Mouse (Mus musculus) c-Kit-positive CD71-positive TER-119-positive erythroid progenitor cells, embryonic 14.5 days (primary cell): ENCODE results near the gene Eefsec.

Experiments
- DNase-seq: peaks from one replicate; pipeline ENCODE4 v3.0.0-alpha.2; 2013; ENCODE audit warnings: low spot score

The Eefsec gene

GRCm38 (mm10) chr6:88260645-88261044, 185.7 kb downstream of the Eefsec start:
- DNase-seq: no peak

DNA sequence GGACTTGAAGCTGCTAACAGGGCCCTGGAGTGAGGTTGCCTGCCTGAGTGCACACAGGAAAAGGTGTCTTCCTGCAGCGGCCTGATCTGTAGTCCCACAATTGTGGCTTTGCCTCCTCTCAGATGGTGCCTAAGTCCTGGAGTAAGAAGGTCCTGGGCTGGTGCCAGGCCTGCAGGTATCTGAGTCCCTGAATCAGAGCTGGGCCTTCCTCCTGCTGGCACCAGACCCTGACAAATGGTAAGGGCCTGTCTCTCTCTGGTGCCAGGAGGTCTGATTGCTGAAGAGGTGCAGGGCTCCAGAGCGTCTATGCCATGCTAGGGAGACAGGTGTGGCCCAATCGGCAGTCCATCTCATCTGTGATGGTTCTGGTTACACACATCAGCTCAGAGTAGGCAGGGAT, 186.7 kb downstream of the Eefsec start:
- no peak for DNase-seq

DNA sequence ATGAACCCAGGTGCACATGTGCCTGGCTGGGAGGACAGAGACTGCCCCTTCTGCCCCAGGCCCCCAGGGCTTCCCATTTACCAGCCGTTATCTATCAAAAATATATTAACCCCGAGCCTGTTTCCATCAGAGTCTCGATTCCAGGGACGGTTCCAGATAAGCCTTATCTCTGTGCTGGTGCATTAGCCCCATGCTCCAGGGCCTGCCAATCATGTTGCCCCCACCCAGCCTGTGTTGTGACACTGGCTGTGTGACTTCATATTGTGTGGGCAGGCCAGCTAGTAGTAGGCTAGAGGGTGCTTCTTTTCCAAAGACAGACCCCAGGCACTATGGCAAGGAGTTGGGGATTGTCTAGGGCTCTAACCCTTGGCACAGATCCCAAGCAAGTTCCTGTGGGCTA, 190.9 kb downstream of the Eefsec start:
- peak; percentile 38 for DNase-seq

DNA sequence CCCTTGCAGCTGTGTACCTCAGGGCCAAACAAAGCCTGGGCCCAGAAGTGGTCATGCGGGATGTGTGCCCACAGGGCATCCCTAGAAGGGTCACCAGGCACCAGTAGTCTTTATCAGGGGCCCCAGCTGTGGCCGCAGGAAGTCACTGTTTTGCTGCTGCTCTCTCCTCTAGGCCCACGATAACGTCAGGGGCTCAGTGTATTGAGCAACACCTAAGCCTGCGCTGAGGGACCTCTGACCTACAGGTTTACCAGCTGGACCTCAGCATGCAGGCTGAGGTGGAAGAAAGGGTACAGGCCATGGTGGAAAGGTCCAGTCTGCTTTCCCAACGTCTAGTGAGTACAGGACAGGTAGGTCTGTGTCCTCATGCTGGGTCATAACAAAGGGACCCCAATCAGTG, 192.3 kb downstream of the Eefsec start:
- no peak for DNase-seq

DNA sequence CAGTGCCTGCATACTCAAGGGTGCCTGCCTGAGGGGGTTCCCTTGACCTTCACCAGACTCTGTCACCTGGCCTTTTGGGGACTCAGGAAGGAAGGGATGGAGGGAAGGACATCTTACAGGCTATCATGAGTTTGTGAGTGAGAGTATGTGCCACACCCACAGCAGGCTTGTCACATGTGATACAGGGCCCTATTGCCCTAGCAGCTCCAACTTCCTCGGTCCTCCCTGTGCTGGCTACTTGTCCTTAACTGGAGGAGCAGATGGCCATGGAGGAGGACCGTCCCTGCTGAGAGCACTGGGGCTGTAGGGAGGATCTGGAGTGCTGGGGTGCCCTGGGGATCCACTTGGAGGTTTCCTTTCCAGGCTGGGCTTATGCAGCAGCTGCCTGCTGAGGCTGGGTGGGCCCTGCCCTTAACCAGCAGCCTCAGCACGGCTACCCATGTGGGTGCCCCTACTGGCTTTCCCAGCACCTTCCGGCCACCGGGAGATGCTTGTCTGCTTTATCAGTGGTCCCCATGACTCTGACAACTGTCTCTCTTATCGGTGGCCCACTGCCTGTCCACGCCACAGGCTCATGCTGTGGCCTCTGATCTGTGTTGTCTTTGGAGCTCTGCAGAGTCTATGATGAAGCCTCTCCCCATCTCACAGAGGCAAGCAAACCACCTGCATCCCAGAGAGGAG, 194.4 kb downstream of the Eefsec start:
- peak; percentile 34 for DNase-seq

DNA sequence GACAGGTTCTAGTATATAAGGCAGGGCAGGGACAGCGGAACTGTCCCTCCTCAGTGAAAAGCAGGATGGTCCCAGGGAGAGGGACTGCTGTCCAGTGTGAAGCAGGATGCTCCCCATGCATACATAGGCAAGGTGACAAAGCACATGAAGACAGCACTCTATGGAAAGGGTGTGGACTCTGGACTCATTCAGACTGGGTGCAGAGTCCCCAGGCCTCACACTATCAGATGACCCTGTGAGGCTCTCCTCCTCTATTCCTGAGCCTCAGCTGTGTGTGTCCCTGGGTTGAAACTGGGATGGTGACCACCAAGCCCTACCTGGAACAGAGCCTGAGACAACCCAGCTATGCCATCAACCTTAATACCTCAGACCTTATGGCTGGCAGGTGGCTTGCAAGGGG, 194.9 kb downstream of the Eefsec start:
- DNase-seq: no peak

- no peak for DNase-seq
Observed at GRCm38 (mm10) chr6:88249231-88249630, 197.1 kb downstream of the Eefsec start.

GRCm38 (mm10) chr6:88242604-88243003, 203.7 kb downstream of the Eefsec start:
- peak; percentile 39 for DNase-seq

GRCm38 (mm10) chr6:88236513-88236912, 209.8 kb downstream of the Eefsec start:
- DNase-seq: no peak

GRCm38 (mm10) chr6:88235983-88236382, 210.4 kb downstream of the Eefsec start:
- no peak for DNase-seq

DNA sequence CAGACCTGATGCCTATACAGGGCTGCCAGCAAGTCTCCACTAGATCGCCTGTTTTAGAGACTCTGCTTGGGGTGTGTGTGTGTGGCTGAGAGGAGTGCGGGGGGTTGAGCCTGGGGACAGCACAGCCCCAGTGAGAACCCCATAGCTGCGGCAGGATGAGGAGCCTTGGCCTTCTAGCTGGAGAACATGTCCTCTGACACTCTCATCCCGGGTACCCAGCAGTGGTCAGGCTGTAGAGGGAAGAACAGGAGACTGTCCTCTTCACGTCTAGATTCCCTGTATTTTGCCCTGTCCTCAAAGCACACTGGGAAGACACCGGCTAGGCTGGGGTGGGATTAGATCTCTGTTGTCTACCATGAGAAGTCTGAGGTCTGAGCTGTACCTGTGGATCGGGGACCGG, 210.9 kb downstream of the Eefsec start:
- DNase-seq: no peak

GRCm38 (mm10) chr6:88233996-88234395, 212.3 kb downstream of the Eefsec start:
- DNase-seq: no peak

DNA sequence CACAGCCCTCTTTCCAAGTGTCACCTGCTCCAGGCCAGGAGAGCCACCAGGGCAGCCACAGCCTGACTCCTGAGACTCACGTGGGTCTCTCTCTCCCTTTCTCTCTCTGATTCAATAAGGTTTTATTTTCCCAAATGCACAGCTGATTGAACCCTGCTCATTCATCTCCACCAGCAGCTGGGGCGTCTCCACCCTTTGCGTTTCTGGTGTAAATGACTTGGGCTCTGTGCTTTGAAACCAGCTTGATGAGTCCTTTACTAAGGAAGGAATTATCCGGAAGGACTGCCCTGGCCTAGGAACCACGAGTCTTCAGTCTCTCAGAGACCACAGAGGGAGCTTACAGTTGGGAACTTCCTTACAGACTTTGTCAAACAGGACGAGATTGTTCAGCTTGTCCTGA, 214.1 kb downstream of the Eefsec start:
- DNase-seq: no peak

DNA sequence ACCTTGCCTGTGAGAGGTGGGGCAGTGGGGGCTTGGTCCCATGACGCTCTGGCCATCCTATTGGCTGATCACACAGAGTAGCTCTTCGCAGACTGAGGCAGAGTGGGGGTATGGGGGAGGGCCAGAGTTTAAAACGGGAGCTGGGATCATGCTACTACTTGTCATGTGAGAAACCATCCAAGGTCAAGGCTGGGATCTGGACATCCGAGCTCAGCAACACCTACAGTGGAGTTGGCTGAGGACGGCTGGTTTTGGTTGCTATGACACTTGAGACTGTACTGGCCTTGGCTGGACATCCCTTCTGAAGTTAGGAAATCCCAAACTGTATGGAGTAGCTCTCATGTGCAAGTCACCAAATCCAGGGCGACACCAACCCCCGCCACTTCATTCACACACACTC, 214.5 kb downstream of the Eefsec start:
- DNase-seq: no peak

- no peak for DNase-seq
Observed at GRCm38 (mm10) chr6:88229221-88229620, 217.1 kb downstream of the Eefsec start.

DNA sequence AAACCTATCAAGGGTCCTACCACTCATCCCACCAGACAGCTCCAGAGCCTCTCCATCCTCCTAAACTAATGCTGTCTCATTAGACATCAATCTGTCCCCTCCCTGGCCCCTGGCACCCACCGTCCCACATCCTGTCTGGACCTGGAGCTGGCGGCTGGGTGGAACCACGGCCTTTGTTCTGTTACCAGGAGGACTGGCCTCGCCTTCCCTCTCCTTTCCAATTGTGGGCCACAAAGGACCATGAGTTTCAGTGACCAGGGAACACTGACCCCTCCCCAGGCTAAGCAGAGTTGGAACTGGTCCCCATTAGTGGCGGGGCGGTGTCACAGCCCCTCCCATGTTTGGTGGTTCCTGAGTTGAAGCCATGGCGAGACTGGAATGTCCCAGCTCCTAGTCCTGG, 218.8 kb downstream of the Eefsec start:
- DNase-seq: no peak

GRCm38 (mm10) chr6:88226570-88226994, 219.8 kb downstream of the Eefsec start:
- no peak for DNase-seq

GRCm38 (mm10) chr6:88221968-88222367, 224.4 kb downstream of the Eefsec start, which contains the start of gene Dnajb8:
Gene Dnajb8, plus strand, starts transcription at chr6:88222268.
- DNase-seq: no peak

GRCm38 (mm10) chr6:88219094-88219493, 227.2 kb downstream of the Eefsec start:
- no peak for DNase-seq

DNA sequence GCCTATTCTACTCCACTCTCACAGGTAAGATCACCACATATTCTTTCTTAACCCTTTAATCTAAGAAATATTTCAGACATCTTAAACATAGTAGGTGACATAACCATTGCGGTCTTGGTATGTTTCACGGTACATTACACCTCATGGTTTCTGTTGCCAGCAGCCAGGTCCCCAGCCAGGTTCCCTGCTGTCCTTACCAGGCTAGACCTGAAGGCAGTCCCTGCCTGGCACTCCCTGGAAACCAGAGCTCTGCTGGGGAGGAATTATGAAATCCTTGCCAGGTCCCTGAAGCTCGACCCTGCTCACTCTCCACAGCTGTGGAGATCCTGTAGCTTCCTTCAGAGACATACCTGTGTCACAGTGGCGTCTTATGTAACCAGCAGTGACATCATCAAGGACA, 230.1 kb downstream of the Eefsec start:
- no peak for DNase-seq

DNA sequence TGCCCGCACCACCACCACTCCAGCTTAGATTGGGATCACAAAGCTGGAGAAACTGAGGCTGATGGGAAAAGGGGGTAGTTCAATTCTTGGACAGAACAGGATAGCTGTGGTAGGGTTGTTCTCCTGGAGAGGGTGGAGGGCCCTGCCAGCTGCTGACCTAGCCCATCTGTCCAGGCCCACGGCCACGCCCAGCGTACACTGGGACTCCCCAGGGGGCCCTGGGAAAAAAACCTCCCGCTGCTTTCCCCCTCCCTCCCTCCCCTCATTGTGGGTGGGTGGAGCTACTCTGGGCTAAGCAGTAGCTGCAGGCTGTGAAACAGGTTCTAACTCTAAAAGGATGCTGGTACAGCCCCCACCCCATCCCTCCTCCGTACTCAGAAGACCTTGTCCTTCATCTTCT, 230.5 kb downstream of the Eefsec start:
- DNase-seq: no peak

- DNase-seq: no peak
Observed at GRCm38 (mm10) chr6:88210182-88210581, 236.2 kb downstream of the Eefsec start.

- DNase-seq: no peak
Observed at GRCm38 (mm10) chr6:88209453-88209852, 236.9 kb downstream of the Eefsec start.

- DNase-seq: no peak
Observed at GRCm38 (mm10) chr6:88208321-88208720, 238.0 kb downstream of the Eefsec start.
